Mouse (Mus musculus) cerebral cortex, adult 2 months (tissue): ENCODE data around the gene Rnase2b.

Experiments
- WGBS: fragments of 180-500 bp; shearing (Covaris S2); methylation state at CpG from one replicate; pipeline ENCODE4 v1.1.7; 2018; 5-methylcytosine and 5-hydroxymethylcytosine counted together

Gene Rnase2b

GRCm38 (mm10) chr14:51152249-51152870 lies 9.7 kb upstream of the Rnase2b start:
- 93% methylated on average over 5 of the region's 5 CpGs for WGBS

GRCm38 (mm10) chr14:51156056-51156735 lies 5.9 kb upstream of the Rnase2b start:
- 90% methylated on average over 5 of the region's 5 CpGs for WGBS

- WGBS: 83% methylated on average over 4 of the region's 4 CpGs
These were observed 5.4 kb upstream of the Rnase2b start for GRCm38 (mm10) chr14:51156736-51157068.

GRCm38 (mm10) chr14:51157072-51157471 lies 5.0 kb upstream of the Rnase2b start:
- 100% methylated on average over 1 of the region's 1 CpGs for WGBS

- WGBS: 73% methylated on average over 6 of the region's 6 CpGs
These were observed 1.3 kb downstream of the Rnase2b start for GRCm38 (mm10) chr14:51163323-51163722.

GRCm38 (mm10) chr14:51165435-51165834 lies 3.4 kb downstream of the Rnase2b start:
- 100% methylated on average over 1 of the region's 1 CpGs for WGBS

GRCm38 (mm10) chr14:51172095-51172865 lies 10.2 kb downstream of the Rnase2b start:
- WGBS: 41% methylated on average over 9 of the region's 9 CpGs

- 33% methylated on average over 4 of the region's 4 CpGs for WGBS
These were observed 10.9 kb downstream of the Rnase2b start for GRCm38 (mm10) chr14:51172947-51173346.

GRCm38 (mm10) chr14:51173843-51174242 lies 11.8 kb downstream of the Rnase2b start:
- WGBS: 95% methylated on average over 4 of the region's 4 CpGs

- WGBS: 77% methylated on average over 2 of the region's 2 CpGs
These were observed 19.0 kb downstream of the Rnase2b start for GRCm38 (mm10) chr14:51181051-51181450.

GRCm38 (mm10) chr14:51195681-51196080 lies 33.6 kb downstream of the Rnase2b start:
- 88% methylated on average over 4 of the region's 4 CpGs for WGBS

GRCm38 (mm10) chr14:51199098-51200023 lies 37.3 kb downstream of the Rnase2b start, which contains the start of gene Ang2:
Ang2 (minus strand) TSS chr14:51199148.
- WGBS: 76% methylated on average over 5 of the region's 5 CpGs

GRCm38 (mm10) chr14:51200054-51200453 lies 38.0 kb downstream of the Rnase2b start:
- WGBS: 62% methylated on average over 2 of the region's 2 CpGs

GRCm38 (mm10) chr14:51200466-51200865 lies 38.4 kb downstream of the Rnase2b start:
- WGBS: 89% methylated on average over 2 of the region's 2 CpGs

- WGBS: 72% methylated on average over 2 of the region's 2 CpGs
These were observed 41.1 kb downstream of the Rnase2b start, which contains the start of gene Ear14 for GRCm38 (mm10) chr14:51203115-51203514. Ear14 (plus strand) TSS chr14:51203391.
